Mouse (Mus musculus) MEL (cell line): Measurements from ENCODE around the gene 1110017D15Rik. TPM values are rescaled to one million over a fixed set of nuclear protein-coding genes. Genes with fewer than 3 reads are reported as not detected.
A peak's percentile ranks its signal among the peaks of the same experiment; 100 is the strongest.

Source experiments
- DNase-seq: peaks from one replicate; pipeline ENCODE4 v3.0.0; 2011; ENCODE audit warnings: low read depth, low spot score
- H3K27ac ChIP-seq: 2 replicates; pipeline ENCODE4 v1.5.1; 2012; ENCODE audit warnings: low read depth, mild to moderate bottlenecking, control low read depth, low read length, moderate library complexity; ENCODE audit not compliant: control insufficient read depth
- H3K27me3 ChIP-seq, 2 experiments: fragments of 150-350 bp in 1 of 2; sonication (generic) in 1 of 2; 2 replicates each; pipeline ENCODE4 v1.6.1; 2012; ENCODE audit warnings: low read length in 2 of 2, mild to moderate bottlenecking in 2 of 2, improper control_type of control experiment in 1 of 2, moderate library complexity in 1 of 2; ENCODE audit not compliant: insufficient read depth in 2 of 2, control insufficient read depth in 1 of 2
- H3K36me3 ChIP-seq, 2 experiments: 2 replicates each; pipeline ENCODE4 v1.6.1; 2012 to 2014; ENCODE audit warnings: low read length in 2 of 2, improper control_type of control experiment in 1 of 2, inconsistent platforms in 1 of 2, mild to moderate bottlenecking in 1 of 2; ENCODE audit not compliant: insufficient read depth in 2 of 2, control insufficient read depth in 1 of 2
- H3K4me1 ChIP-seq, 2 experiments: fragments of 150-350 bp in 1 of 2; sonication (generic) in 1 of 2; 2 replicates each; pipeline ENCODE4 v1.6.1; 2012; ENCODE audit warnings: low read length in 2 of 2, improper control_type of control experiment in 1 of 2, mild to moderate bottlenecking in 1 of 2; ENCODE audit not compliant: insufficient read depth in 2 of 2, control insufficient read depth in 1 of 2
- H3K4me3 ChIP-seq, 2 experiments: fragments of 150-350 bp in 1 of 2; sonication (generic) in 1 of 2; 2 replicates each; pipeline ENCODE4 v1.5.1; 2012; ENCODE audit warnings: low read depth in 2 of 2, low read length in 2 of 2, mild to moderate bottlenecking in 2 of 2, moderate library complexity in 2 of 2, control low read depth in 1 of 2, improper control_type of control experiment in 1 of 2; ENCODE audit not compliant: control insufficient read depth in 1 of 2, insufficient read depth in 1 of 2
- H3K79me2 ChIP-seq: 2 replicates; pipeline ENCODE4 v1.6.1; 2012; ENCODE audit warnings: mild to moderate bottlenecking, low read length, moderate library complexity; ENCODE audit not compliant: control insufficient read depth, poor library complexity, insufficient read depth
- H3K9ac ChIP-seq: 2 replicates; pipeline ENCODE4 v1.6.1; 2012; ENCODE audit warnings: low read depth, mild to moderate bottlenecking, control low read depth, low read length, moderate library complexity; ENCODE audit not compliant: control insufficient read depth, poor library complexity, severe bottlenecking
- H3K9me3 ChIP-seq: fragments of 150-350 bp; sonication (generic); replicated peaks from 2 replicates; pipeline ENCODE4 v1.6.1; 2012; ENCODE audit warnings: mild to moderate bottlenecking, low read length, improper control_type of control experiment, moderate library complexity; ENCODE audit not compliant: insufficient read depth
- BHLHE40 ChIP-seq: IDR thresholded peaks from 2 replicates; pipeline ENCODE4 v1.6.1; 2012; ENCODE audit warnings: low read depth, mild to moderate bottlenecking, inconsistent platforms, low read length, improper control_type of control experiment, borderline replicate concordance
- CHD2 ChIP-seq: IDR thresholded peaks from 2 replicates; pipeline ENCODE4 v1.6.1; 2011; ENCODE audit warnings: low read length, improper control_type of control experiment
- EP300 ChIP-seq, 2 experiments: IDR thresholded peaks; 2 replicates each; pipeline ENCODE4 v1.6.1; 2011; ENCODE audit warnings: improper control_type of control experiment in 2 of 2, low read length in 2 of 2, low read depth in 1 of 2, mild to moderate bottlenecking in 1 of 2
- ETS1 ChIP-seq: IDR thresholded peaks from 2 replicates; pipeline ENCODE4 v1.6.1; 2012; ENCODE audit warnings: low read depth, mild to moderate bottlenecking, inconsistent platforms, low read length, improper control_type of control experiment, moderate library complexity
- GABPA ChIP-seq: IDR thresholded peaks from 2 replicates; pipeline ENCODE4 v1.6.1; 2012; ENCODE audit warnings: low read depth, mild to moderate bottlenecking, inconsistent platforms, low read length, improper control_type of control experiment, moderate library complexity
- KAT2A ChIP-seq: conservative IDR thresholded peaks from 2 replicates; pipeline ENCODE4 v1.6.1; 2012; ENCODE audit warnings: low read depth, low read length, improper control_type of control experiment, inconsistent platforms
- MAX ChIP-seq: IDR thresholded peaks from 2 replicates; pipeline ENCODE4 v1.6.1; 2011; ENCODE audit warnings: low read length, improper control_type of control experiment
- MAZ ChIP-seq: IDR thresholded peaks from 2 replicates; pipeline ENCODE4 v1.6.1; 2012; ENCODE audit warnings: low read depth, mild to moderate bottlenecking, inconsistent platforms, low read length, improper control_type of control experiment
- MYB ChIP-seq: IDR thresholded peaks from 2 replicates; pipeline ENCODE4 v1.6.1; 2011; ENCODE audit warnings: mild to moderate bottlenecking, low read depth, low read length, improper control_type of control experiment
- MYC ChIP-seq: IDR thresholded peaks from 2 replicates; pipeline ENCODE4 v1.6.1; 2011; ENCODE audit warnings: low read depth, mild to moderate bottlenecking, low read length, improper control_type of control experiment, moderate library complexity
- NELFE ChIP-seq: IDR thresholded peaks from 2 replicates; pipeline ENCODE4 v1.6.1; 2011; ENCODE audit warnings: low read depth, low read length, improper control_type of control experiment
- POLR2A ChIP-seq, 2 experiments: IDR thresholded peaks; 2 replicates each; pipeline ENCODE4 v1.6.1; 2011 to 2012; ENCODE audit warnings: low read length in 2 of 2, mild to moderate bottlenecking in 2 of 2, control low read depth in 1 of 2, improper control_type of control experiment in 1 of 2, low read depth in 1 of 2, moderate library complexity in 1 of 2; ENCODE audit not compliant: control insufficient read depth in 1 of 2, insufficient read depth in 1 of 2, poor library complexity in 1 of 2
- POLR2AphosphoS2 ChIP-seq: IDR thresholded peaks from 2 replicates; pipeline ENCODE4 v1.6.1; 2011; ENCODE audit warnings: low read length, improper control_type of control experiment
- RAD21 ChIP-seq: IDR thresholded peaks from 2 replicates; pipeline ENCODE4 v1.6.1; 2011; ENCODE audit warnings: mild to moderate bottlenecking, low read depth, low read length, improper control_type of control experiment
- RCOR1 ChIP-seq: IDR thresholded peaks from 2 replicates; pipeline ENCODE4 v1.6.1; 2012; ENCODE audit warnings: low read depth, mild to moderate bottlenecking, inconsistent platforms, low read length, improper control_type of control experiment
- SIN3A ChIP-seq: IDR thresholded peaks from 2 replicates; pipeline ENCODE4 v1.6.1; 2012; ENCODE audit warnings: low read length, improper control_type of control experiment, inconsistent platforms
- TAL1 ChIP-seq: IDR thresholded peaks from 2 replicates; pipeline ENCODE4 v1.6.1; 2012; ENCODE audit warnings: mild to moderate bottlenecking, inconsistent platforms, low read length, moderate library complexity, mixed read lengths
- TCF12 ChIP-seq: IDR thresholded peaks from 2 replicates; pipeline ENCODE4 v1.6.1; 2014; ENCODE audit warnings: low read depth, mild to moderate bottlenecking, inconsistent platforms, low read length, improper control_type of control experiment, moderate library complexity
- USF1 ChIP-seq: IDR thresholded peaks from 2 replicates; pipeline ENCODE4 v1.6.1; 2014; ENCODE audit warnings: low read depth, mild to moderate bottlenecking, inconsistent platforms, low read length, improper control_type of control experiment, moderate library complexity
- ZKSCAN1 ChIP-seq: IDR thresholded peaks from 2 replicates; pipeline ENCODE4 v1.6.1; 2012; ENCODE audit warnings: low read depth, mild to moderate bottlenecking, inconsistent platforms, low read length, improper control_type of control experiment, moderate library complexity
- ZMIZ1 ChIP-seq: IDR thresholded peaks from 2 replicates; pipeline ENCODE4 v1.6.1; 2012; ENCODE audit warnings: low read depth, mild to moderate bottlenecking, inconsistent platforms, low read length, improper control_type of control experiment, moderate library complexity
- polyA plus RNA-seq, 2 experiments: library from polyadenylated mRNA; stranded (reverse) in 1 of 2; unstranded in 1 of 2; fragments of >175 nt in 1 of 2; fragments of >200 nt in 1 of 2; gene quantifications; 2 replicates each; pipeline versions ENCODE4 v1.2.1 to v1.2.4; 2012; ENCODE audit warnings: low replicate concordance in 2 of 2, low read depth in 1 of 2; ENCODE audit not compliant: insufficient read length in 2 of 2, insufficient read depth in 1 of 2, missing spikeins in 1 of 2
- total RNA-seq: library from RNA; depleted of rRNA; stranded (reverse); fragments of 300-350 nt; gene quantifications from 2 replicates; pipeline ENCODE4 v1.2.3, GENCODE M21; 2012

The 1110017D15Rik gene
- total and polyA plus RNA-seq, 3 experiments: 0.21 TPM; not detected in 2

DNA sequence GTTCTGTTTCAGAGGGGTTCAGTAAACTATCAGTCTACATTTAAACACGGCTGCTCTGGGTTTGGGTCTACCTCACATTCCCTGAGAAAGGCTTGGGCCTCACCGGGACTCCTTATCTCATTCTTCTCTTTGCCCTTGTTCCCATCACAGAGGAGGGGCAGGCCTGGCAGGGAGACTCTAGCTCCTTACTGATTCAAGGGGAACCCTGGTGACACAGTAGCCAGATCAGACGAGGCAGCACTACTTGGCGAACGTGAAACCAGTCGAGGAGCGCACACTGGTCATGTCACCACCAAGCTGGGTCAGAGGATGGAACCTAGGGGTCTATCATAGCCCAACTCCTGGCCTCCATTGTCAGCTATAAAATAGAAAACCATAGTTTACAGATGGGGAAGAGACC is 9.1 kb downstream of the 1110017D15Rik start:
- DNase-seq: no peak
- no peaks in the 10 kb centered on the region for H3K79me2 ChIP-seq
- H3K4me1 ChIP-seq: peaks cover 4 to 28% of the 10 kb centered on the region in 2 experiments; a peak in 3 of 4 replicates
- no peak overlapping the region for H3K27ac ChIP-seq
- peaks cover 3 to 5% of the 10 kb centered on the region in 2 experiments; a peak in 3 of 4 replicates for H3K27me3 ChIP-seq
- H3K9me3 ChIP-seq: no peaks in the 10 kb centered on the region
- peaks cover 0 to 16% of the 10 kb centered on the region in 2 experiments; a peak in 2 of 4 replicates for H3K36me3 ChIP-seq
- H3K4me3 ChIP-seq: no peak overlapping the region
- no peak overlapping the region for H3K9ac ChIP-seq
- TF ChIP-seq BHLHE40 (no peak), MAZ (no peak), KAT2A (no peak), ZKSCAN1 (no peak), SIN3A (no peak), GABPA (no peak), EP300 (IDR thresholded peaks at IDR 0.05; ENCODE audit: low read depth in 1 of 2, low read length in 2 of 2) (no peak)

DNA sequence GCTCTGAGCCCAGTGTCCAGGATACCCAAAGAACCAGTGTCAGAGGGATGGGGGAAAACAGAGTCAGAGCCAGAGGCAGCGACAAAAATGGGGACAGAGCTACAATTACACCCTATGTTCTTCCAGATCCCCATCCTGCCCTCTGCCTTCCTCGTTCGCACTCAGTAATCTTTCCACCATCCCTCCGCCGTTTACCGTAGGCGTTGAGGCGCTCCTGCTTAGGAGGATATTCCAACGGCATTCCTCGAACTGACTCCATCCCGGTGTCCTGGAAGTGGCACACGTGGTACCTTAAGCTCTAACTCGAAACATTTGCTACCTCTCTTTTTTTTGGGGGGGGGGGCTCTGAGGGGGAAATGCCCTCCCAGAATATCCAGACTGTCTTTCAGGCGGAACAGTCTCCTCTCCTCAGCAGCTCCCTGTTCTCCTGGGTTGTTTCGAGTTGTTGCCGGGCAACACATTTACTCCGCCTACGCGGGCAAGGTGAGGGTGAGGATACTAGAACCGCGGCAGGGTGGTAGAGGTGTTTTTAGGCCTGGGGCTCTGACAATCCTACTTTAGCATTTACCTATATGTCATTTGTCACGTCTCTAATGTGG is 9.7 kb downstream of the 1110017D15Rik start:
- peaks cover 0 to 16% of the 10 kb centered on the region in 2 experiments; a peak in 2 of 4 replicates for H3K36me3 ChIP-seq
- H3K27me3 ChIP-seq: peaks cover 3% of the 10 kb centered on the region in 2 experiments; a peak in 2 of 4 replicates
- no peak for TF ChIP-seq TAL1
- TF ChIP-seq NELFE: no peak
- TF ChIP-seq ZKSCAN1: no peak
- TF ChIP-seq MYC: no peak
- no peak for TF ChIP-seq ZMIZ1
- TF ChIP-seq MAX: no peak
- no peak for TF ChIP-seq GABPA
- TF ChIP-seq TCF12: no peak
- TF ChIP-seq USF1: no peak
- no peak for TF ChIP-seq POLR2AphosphoS2
- TF ChIP-seq ETS1: no peak
- TF ChIP-seq RAD21: no peak
- TF ChIP-seq SIN3A: no peak
- TF ChIP-seq RCOR1: no peak
- no peak for TF ChIP-seq CHD2
- no peak for TF ChIP-seq EP300 (IDR thresholded peaks at IDR 0.05; ENCODE audit: low read depth in 1 of 2, low read length in 2 of 2)
- no peak for TF ChIP-seq POLR2A (IDR thresholded peaks at IDR 0.05; ENCODE audit: control insufficient read depth in 1 of 2, insufficient read depth in 1 of 2, low read depth in 1 of 2, low read length in 2 of 2, poor library complexity in 1 of 2)
- TF ChIP-seq MYB: no peak
- no peak for TF ChIP-seq BHLHE40
- peaks cover 4 to 28% of the 10 kb centered on the region in 2 experiments; a peak in 3 of 4 replicates for H3K4me1 ChIP-seq
- DNase-seq: no peak
- H3K79me2 ChIP-seq: no peaks in the 10 kb centered on the region
- peak overlapping the region; percentile 18 to 68; a peak in 3 of 4 replicates for H3K4me3 ChIP-seq
- H3K9me3 ChIP-seq: no peaks in the 10 kb centered on the region
- H3K9ac ChIP-seq: peak overlapping the region; percentile 42
- no peak overlapping the region for H3K27ac ChIP-seq
